Mouse (Mus musculus): ENCODE results near the gene Pced1a. TPM values are rescaled to one million over a fixed set of nuclear protein-coding genes. Genes with fewer than 3 reads are reported as not detected.

The Pced1a gene
- total and polyA plus RNA-seq, 2 experiments = 6.3 to 29.0 TPM

- no peaks in the 10 kb centered on the region for H3K36me3 ChIP-seq (ENCODE audit: control insufficient read depth, insufficient read depth, low read length)
- peaks cover 9% of the 10 kb centered on the region for H3K4me1 ChIP-seq (ENCODE audit: control insufficient read depth, insufficient read depth, low read length)
- 82% methylated on average over 2 of the region's 2 CpGs for WGBS
- H3K4me3 ChIP-seq (ENCODE audit: insufficient read depth, low read depth, low read length) = no peak overlapping the region
- no peak overlapping the region for H3K9ac ChIP-seq (ENCODE audit: low read depth, low read length)
- H3K27ac ChIP-seq (replicated peaks; ENCODE audit: insufficient read depth, low read depth, low read length) = no peak overlapping the region
- TF ChIP-seq CTCF (IDR thresholded peaks at IDR 0.05; ENCODE audit: low read depth, low read length) = no peak
- TF ChIP-seq POLR2A (IDR thresholded peaks at IDR 0.05; ENCODE audit: extremely low read depth, insufficient read depth, low read length) = no peak
- no peaks in the 10 kb centered on the region for H3K27me3 ChIP-seq (ENCODE audit: control insufficient read depth, insufficient read depth, low read length)
- H3K79me2 ChIP-seq (ENCODE audit: control insufficient read depth, insufficient read depth, low read length) = peaks cover 30% of the 10 kb centered on the region; the same call in 1 of the 2 replicates
- DNase-seq (ENCODE audit: extremely low read depth, low read depth, low spot score) = no peak
These were observed 27.8 kb upstream of the Pced1a start for GRCm38 (mm10) chr2:130452266-130452665.

DNA sequence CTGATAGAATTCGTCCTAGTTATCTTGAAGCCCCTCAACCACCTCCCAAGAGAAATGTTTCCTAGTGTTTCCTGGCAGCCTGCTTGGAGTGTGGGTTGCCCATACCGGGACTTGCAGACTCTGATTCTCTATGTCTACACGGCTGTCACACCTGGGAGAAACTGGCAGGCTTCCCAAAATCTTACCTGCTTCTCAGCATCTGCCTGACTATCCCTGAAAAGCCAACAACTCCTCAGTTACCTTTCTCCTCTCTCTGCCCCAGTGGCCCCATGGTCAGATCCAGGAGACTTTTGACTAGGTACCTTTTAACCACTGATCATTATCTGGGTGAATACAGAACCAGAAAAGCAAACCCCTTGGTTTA, 27.2 kb upstream of the Pced1a start:
- Histone ChIP-seq H3K9ac (ENCODE audit: low read depth, low read length) (no peak overlapping the region), H3K4me3 (ENCODE audit: insufficient read depth, low read depth, low read length) (no peak overlapping the region), H3K27me3 (ENCODE audit: control insufficient read depth, insufficient read depth, low read length) (no peaks in the 10 kb centered on the region), H3K79me2 (ENCODE audit: control insufficient read depth, insufficient read depth, low read length) (peaks cover 29% of the 10 kb centered on the region; the same call in 1 of the 2 replicates), H3K4me1 (ENCODE audit: control insufficient read depth, insufficient read depth, low read length) (peaks cover 9% of the 10 kb centered on the region), H3K27ac (replicated peaks; ENCODE audit: insufficient read depth, low read depth, low read length) (no peak overlapping the region), H3K36me3 (ENCODE audit: control insufficient read depth, insufficient read depth, low read length) (no peaks in the 10 kb centered on the region)
- 40% methylated on average over 3 of the region's 3 CpGs for WGBS
- DNase-seq (ENCODE audit: extremely low read depth, low read depth, low spot score) = no peak
- TF ChIP-seq CTCF (IDR thresholded peaks at IDR 0.05; ENCODE audit: low read depth, low read length) = no peak
- TF ChIP-seq POLR2A (IDR thresholded peaks at IDR 0.05; ENCODE audit: extremely low read depth, insufficient read depth, low read length) = no peak

DNA sequence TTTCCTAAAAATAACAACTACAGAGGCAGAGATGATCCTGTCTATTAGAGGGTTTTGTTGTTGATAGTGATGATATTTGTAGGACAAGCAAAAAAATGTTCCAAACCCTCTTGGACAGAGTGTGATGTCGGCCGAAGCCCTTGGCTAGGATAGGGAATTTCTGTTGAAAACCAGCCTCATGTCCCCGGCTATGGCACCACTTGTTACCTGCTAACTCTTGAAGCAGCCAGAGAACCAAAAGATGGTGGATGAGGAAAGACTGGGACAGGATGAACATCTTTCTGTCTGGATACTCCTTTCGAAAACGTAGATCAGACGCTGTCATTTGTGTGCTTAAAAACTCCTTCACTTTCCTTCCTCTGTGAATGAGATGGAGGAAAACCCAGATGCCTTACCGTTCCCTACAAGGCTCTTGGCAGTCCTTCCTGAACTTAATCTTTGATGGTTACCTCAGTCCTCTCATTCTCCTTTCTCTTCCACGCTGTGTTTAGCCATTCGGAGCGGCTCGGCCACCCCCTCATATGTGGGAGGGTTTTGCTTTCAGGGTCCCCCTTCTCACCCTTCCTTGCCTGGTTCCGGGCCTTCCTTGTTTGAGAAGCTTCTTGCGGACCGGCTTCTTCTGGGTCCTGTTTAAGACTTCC, 26.7 kb upstream of the Pced1a start:
- H3K27ac ChIP-seq (replicated peaks; ENCODE audit: insufficient read depth, low read depth, low read length) = no peak overlapping the region
- 71% methylated on average over 14 of the region's 14 CpGs for WGBS
- H3K79me2 ChIP-seq (ENCODE audit: control insufficient read depth, insufficient read depth, low read length) = peaks cover 27% of the 10 kb centered on the region; the same call in 1 of the 2 replicates
- peak overlapping the region; percentile 21; the same call in 1 of the 2 replicates for H3K9ac ChIP-seq (ENCODE audit: low read depth, low read length)
- TF ChIP-seq CTCF (IDR thresholded peaks at IDR 0.05; ENCODE audit: low read depth, low read length) = no peak
- TF ChIP-seq POLR2A (IDR thresholded peaks at IDR 0.05; ENCODE audit: extremely low read depth, insufficient read depth, low read length) = no peak
- H3K4me1 ChIP-seq (ENCODE audit: control insufficient read depth, insufficient read depth, low read length) = peaks cover 9% of the 10 kb centered on the region
- H3K4me3 ChIP-seq (ENCODE audit: insufficient read depth, low read depth, low read length) = peak overlapping the region; percentile 6; the same call in 1 of the 2 replicates
- DNase-seq (ENCODE audit: extremely low read depth, low read depth, low spot score) = no peak
- H3K36me3 ChIP-seq (ENCODE audit: control insufficient read depth, insufficient read depth, low read length) = no peaks in the 10 kb centered on the region
- no peaks in the 10 kb centered on the region for H3K27me3 ChIP-seq (ENCODE audit: control insufficient read depth, insufficient read depth, low read length)

GRCm38 (mm10) chr2:130450434-130450796, 25.9 kb upstream of the Pced1a start:
- DNase-seq (ENCODE audit: extremely low read depth, low read depth, low spot score) = no peak
- peaks cover 22% of the 10 kb centered on the region; the same call in 1 of the 2 replicates for H3K79me2 ChIP-seq (ENCODE audit: control insufficient read depth, insufficient read depth, low read length)
- H3K27ac ChIP-seq (replicated peaks; ENCODE audit: insufficient read depth, low read depth, low read length) = peak overlapping the region; percentile 72
- WGBS = under 1% methylated on average over 47 of the region's 47 CpGs
- peaks cover 13% of the 10 kb centered on the region for H3K4me1 ChIP-seq (ENCODE audit: control insufficient read depth, insufficient read depth, low read length)
- no peaks in the 10 kb centered on the region for H3K36me3 ChIP-seq (ENCODE audit: control insufficient read depth, insufficient read depth, low read length)
- TF ChIP-seq CTCF (IDR thresholded peaks at IDR 0.05; ENCODE audit: low read depth, low read length) (no peak), POLR2A (IDR thresholded peaks at IDR 0.05; ENCODE audit: extremely low read depth, insufficient read depth, low read length) (no peak; the same call in 1 of the 2 replicates)
- peak overlapping the region; percentile 96 for H3K9ac ChIP-seq (ENCODE audit: low read depth, low read length)
- H3K4me3 ChIP-seq (ENCODE audit: insufficient read depth, low read depth, low read length) = peak overlapping the region; percentile 80
- H3K27me3 ChIP-seq (ENCODE audit: control insufficient read depth, insufficient read depth, low read length) = no peaks in the 10 kb centered on the region

GRCm38 (mm10) chr2:130449794-130450433, 25.4 kb upstream of the Pced1a start, which contains the start of gene Ptpra:
Gene Ptpra (plus strand): TSS chr2:130450278.
- no peaks in the 10 kb centered on the region for H3K36me3 ChIP-seq (ENCODE audit: control insufficient read depth, insufficient read depth, low read length)
- DNase-seq (ENCODE audit: extremely low read depth, low read depth, low spot score) = peak; percentile 64
- no peaks in the 10 kb centered on the region for H3K27me3 ChIP-seq (ENCODE audit: control insufficient read depth, insufficient read depth, low read length)
- H3K4me3 ChIP-seq (ENCODE audit: insufficient read depth, low read depth, low read length) = peak within 1 kb of the TSS; percentile 80
- TF ChIP-seq POLR2A (IDR thresholded peaks at IDR 0.05; ENCODE audit: extremely low read depth, insufficient read depth, low read length) (peak; percentile 72; the same call in 1 of the 2 replicates), CTCF (IDR thresholded peaks at IDR 0.05; ENCODE audit: low read depth, low read length) (no peak)
- H3K4me1 ChIP-seq (ENCODE audit: control insufficient read depth, insufficient read depth, low read length) = peaks cover 15% of the 10 kb centered on the region
- H3K9ac ChIP-seq (ENCODE audit: low read depth, low read length) = peak within 1 kb of the TSS; percentile 96
- H3K79me2 ChIP-seq (ENCODE audit: control insufficient read depth, insufficient read depth, low read length) = peaks cover 19% of the 10 kb centered on the region; the same call in 1 of the 2 replicates
- WGBS = under 1% methylated on average over 50 of the region's 50 CpGs
- peak within 1 kb of the TSS; percentile 72 for H3K27ac ChIP-seq (replicated peaks; ENCODE audit: insufficient read depth, low read depth, low read length)

Measured in liver, adult 2 months (tissue).